Mouse (Mus musculus): Measurements from ENCODE around the gene Ccdc137. TPM values are rescaled to one million over a fixed set of nuclear protein-coding genes. Genes with fewer than 3 reads are reported as not detected.

Ccdc137 gene
- polyA plus RNA-seq, 1 experiment = 15.1 TPM

GRCm38 (mm10) chr11:120492024-120492877 lies 34.3 kb downstream of the Ccdc137 start:
- DNase-seq = peak; percentile 79
- TF ChIP-seq POLR2A (IDR thresholded peaks at IDR 0.05; ENCODE audit: low read depth, low read length) (no peak), CTCF (conservative IDR thresholded peaks at IDR 0.05; ENCODE audit: insufficient read depth, insufficient read length, low read depth, low read length) (peak; percentile 55)
- Histone ChIP-seq H3K4me1 (ENCODE audit: control insufficient read depth, insufficient read depth, low read length) (peaks cover 21% of the 10 kb centered on the region), H3K27me3 (replicated peaks; ENCODE audit: control insufficient read depth, insufficient read depth, low read length) (no peaks in the 10 kb centered on the region), H3K4me3 (ENCODE audit: insufficient read depth, low read depth, low read length) (peak overlapping the region; percentile 87), H3K27ac (ENCODE audit: insufficient read depth, low read depth, low read length) (peak overlapping the region; percentile 82), H3K36me3 (ENCODE audit: control insufficient read depth, insufficient read depth, low read length) (peaks cover 4% of the 10 kb centered on the region; the same call in 1 of the 2 replicates)
- WGBS = under 1% methylated on average over 48 of the region's 48 CpGs

GRCm38 (mm10) chr11:120492878-120493203 lies 34.9 kb downstream of the Ccdc137 start:
- peak overlapping the region; percentile 87 for H3K4me3 ChIP-seq (ENCODE audit: insufficient read depth, low read depth, low read length)
- 10% methylated on average over 3 of the region's 3 CpGs for WGBS
- no peak for TF ChIP-seq CTCF (conservative IDR thresholded peaks at IDR 0.05; ENCODE audit: insufficient read depth, insufficient read length, low read depth, low read length)
- TF ChIP-seq POLR2A (IDR thresholded peaks at IDR 0.05; ENCODE audit: low read depth, low read length) = no peak
- no peak for DNase-seq
- peaks cover 21% of the 10 kb centered on the region for H3K4me1 ChIP-seq (ENCODE audit: control insufficient read depth, insufficient read depth, low read length)
- H3K36me3 ChIP-seq (ENCODE audit: control insufficient read depth, insufficient read depth, low read length) = peaks cover 4% of the 10 kb centered on the region; the same call in 1 of the 2 replicates
- no peaks in the 10 kb centered on the region for H3K27me3 ChIP-seq (replicated peaks; ENCODE audit: control insufficient read depth, insufficient read depth, low read length)
- H3K27ac ChIP-seq (ENCODE audit: insufficient read depth, low read depth, low read length) = peak overlapping the region; percentile 82

GRCm38 (mm10) chr11:120493351-120493750 lies 35.4 kb downstream of the Ccdc137 start:
- 18% methylated on average over 3 of the region's 3 CpGs for WGBS
- Histone ChIP-seq H3K27me3 (replicated peaks; ENCODE audit: control insufficient read depth, insufficient read depth, low read length) (no peaks in the 10 kb centered on the region), H3K27ac (ENCODE audit: insufficient read depth, low read depth, low read length) (peak overlapping the region; percentile 82), H3K4me3 (ENCODE audit: insufficient read depth, low read depth, low read length) (peak overlapping the region; percentile 87), H3K36me3 (ENCODE audit: control insufficient read depth, insufficient read depth, low read length) (peaks cover 4% of the 10 kb centered on the region; the same call in 1 of the 2 replicates), H3K4me1 (ENCODE audit: control insufficient read depth, insufficient read depth, low read length) (peaks cover 21% of the 10 kb centered on the region)
- TF ChIP-seq CTCF (conservative IDR thresholded peaks at IDR 0.05; ENCODE audit: insufficient read depth, insufficient read length, low read depth, low read length) (no peak), POLR2A (IDR thresholded peaks at IDR 0.05; ENCODE audit: low read depth, low read length) (no peak)
- peak; percentile 50 for DNase-seq

- peaks cover 21% of the 10 kb centered on the region for H3K4me1 ChIP-seq (ENCODE audit: control insufficient read depth, insufficient read depth, low read length)
- H3K27me3 ChIP-seq (replicated peaks; ENCODE audit: control insufficient read depth, insufficient read depth, low read length) = no peaks in the 10 kb centered on the region
- DNase-seq = no peak
- peak overlapping the region; percentile 87; the same call in 1 of the 2 replicates for H3K4me3 ChIP-seq (ENCODE audit: insufficient read depth, low read depth, low read length)
- peak overlapping the region; percentile 57; the same call in 1 of the 2 replicates for H3K27ac ChIP-seq (ENCODE audit: insufficient read depth, low read depth, low read length)
- WGBS = 74% methylated on average over 3 of the region's 3 CpGs
- peaks cover 4% of the 10 kb centered on the region; the same call in 1 of the 2 replicates for H3K36me3 ChIP-seq (ENCODE audit: control insufficient read depth, insufficient read depth, low read length)
- TF ChIP-seq POLR2A (IDR thresholded peaks at IDR 0.05; ENCODE audit: low read depth, low read length) (no peak), CTCF (conservative IDR thresholded peaks at IDR 0.05; ENCODE audit: insufficient read depth, insufficient read length, low read depth, low read length) (no peak)
These were observed 36.0 kb downstream of the Ccdc137 start for GRCm38 (mm10) chr11:120493911-120494310.

- Histone ChIP-seq H3K36me3 (ENCODE audit: control insufficient read depth, insufficient read depth, low read length) (peaks cover 4% of the 10 kb centered on the region; the same call in 1 of the 2 replicates), H3K4me1 (ENCODE audit: control insufficient read depth, insufficient read depth, low read length) (peaks cover 23% of the 10 kb centered on the region), H3K4me3 (ENCODE audit: insufficient read depth, low read depth, low read length) (no peak overlapping the region), H3K27me3 (replicated peaks; ENCODE audit: control insufficient read depth, insufficient read depth, low read length) (no peaks in the 10 kb centered on the region), H3K27ac (ENCODE audit: insufficient read depth, low read depth, low read length) (0 out of 2 replicates have a peak overlapping the region, but pooled peaks have one; percentile 12)
- no peak for DNase-seq
- TF ChIP-seq CTCF (conservative IDR thresholded peaks at IDR 0.05; ENCODE audit: insufficient read depth, insufficient read length, low read depth, low read length) (no peak), POLR2A (IDR thresholded peaks at IDR 0.05; ENCODE audit: low read depth, low read length) (no peak)
- WGBS = 85% methylated on average over 3 of the region's 3 CpGs
These were observed 39.5 kb downstream of the Ccdc137 start for GRCm38 (mm10) chr11:120497436-120497835.

- Histone ChIP-seq H3K4me1 (ENCODE audit: control insufficient read depth, insufficient read depth, low read length) (peaks cover 23% of the 10 kb centered on the region), H3K4me3 (ENCODE audit: insufficient read depth, low read depth, low read length) (no peak overlapping the region), H3K27ac (ENCODE audit: insufficient read depth, low read depth, low read length) (0 out of 2 replicates have a peak overlapping the region, but pooled peaks have one; percentile 12), H3K27me3 (replicated peaks; ENCODE audit: control insufficient read depth, insufficient read depth, low read length) (no peaks in the 10 kb centered on the region), H3K36me3 (ENCODE audit: control insufficient read depth, insufficient read depth, low read length) (peaks cover 4% of the 10 kb centered on the region; the same call in 1 of the 2 replicates)
- WGBS = 70% methylated on average over 12 of the region's 12 CpGs
- no peak for TF ChIP-seq CTCF (conservative IDR thresholded peaks at IDR 0.05; ENCODE audit: insufficient read depth, insufficient read length, low read depth, low read length)
- no peak for TF ChIP-seq POLR2A (IDR thresholded peaks at IDR 0.05; ENCODE audit: low read depth, low read length)
- no peak for DNase-seq
These were observed 40.3 kb downstream of the Ccdc137 start for GRCm38 (mm10) chr11:120498226-120498625.

- 54% methylated on average over 5 of the region's 5 CpGs for WGBS
- TF ChIP-seq CTCF (conservative IDR thresholded peaks at IDR 0.05; ENCODE audit: insufficient read depth, insufficient read length, low read depth, low read length) = no peak
- no peak for TF ChIP-seq POLR2A (IDR thresholded peaks at IDR 0.05; ENCODE audit: low read depth, low read length)
- Histone ChIP-seq H3K4me3 (ENCODE audit: insufficient read depth, low read depth, low read length) (no peak overlapping the region), H3K27ac (ENCODE audit: insufficient read depth, low read depth, low read length) (no peak overlapping the region), H3K27me3 (replicated peaks; ENCODE audit: control insufficient read depth, insufficient read depth, low read length) (no peaks in the 10 kb centered on the region), H3K4me1 (ENCODE audit: control insufficient read depth, insufficient read depth, low read length) (peaks cover 23% of the 10 kb centered on the region), H3K36me3 (ENCODE audit: control insufficient read depth, insufficient read depth, low read length) (peaks cover 4% of the 10 kb centered on the region; the same call in 1 of the 2 replicates)
- DNase-seq = no peak
These were observed 41.0 kb downstream of the Ccdc137 start for GRCm38 (mm10) chr11:120498891-120499290.
